Mouse (Mus musculus): Measurements from ENCODE around the gene Gnb1. TPM values are rescaled to one million over a fixed set of nuclear protein-coding genes. Genes with fewer than 3 reads are reported as not detected.

The Gnb1 gene
- polyA plus RNA-seq, 1 experiment from 2014 or later, result 316 TPM

GRCm38 (mm10) chr4:155510981-155511380 lies 19.8 kb downstream of the Gnb1 start:
- peaks cover 13% of the 10 kb centered on the region for H3K4me1 ChIP-seq (ENCODE audit: control insufficient read depth, insufficient read depth, low read length)
- H3K4me3 ChIP-seq (ENCODE audit: low read length), result no peak overlapping the region
- no peaks in the 10 kb centered on the region for H3K36me3 ChIP-seq (ENCODE audit: control insufficient read depth, insufficient read depth)
- no peaks in the 10 kb centered on the region for H3K27me3 ChIP-seq (ENCODE audit: control insufficient read depth, insufficient read depth, low read length)
- 80% methylated on average over 1 of the region's 1 CpGs for WGBS
- H3K9me3 ChIP-seq (replicated peaks; ENCODE audit: control insufficient read depth, low read length), result no peaks in the 10 kb centered on the region
- no peak overlapping the region for H3K9ac ChIP-seq (ENCODE audit: low read length)
- no peak overlapping the region for H3K4me2 ChIP-seq (ENCODE audit: low read depth, low read length)
- H3K27ac ChIP-seq (ENCODE audit: low read length), result no peak overlapping the region
- ATAC-seq (replicated peaks; ENCODE audit: extremely low read depth, insufficient read depth, low FRiP score), result no peak

- Histone ChIP-seq H3K27me3 (ENCODE audit: control insufficient read depth, insufficient read depth, low read length) (no peaks in the 10 kb centered on the region), H3K36me3 (ENCODE audit: control insufficient read depth, insufficient read depth) (no peaks in the 10 kb centered on the region; the same call in 1 of the 2 replicates), H3K4me2 (ENCODE audit: low read depth, low read length) (no peak overlapping the region), H3K4me1 (ENCODE audit: control insufficient read depth, insufficient read depth, low read length) (peaks cover 6% of the 10 kb centered on the region; the same call in 1 of the 2 replicates), H3K9ac (ENCODE audit: low read length) (no peak overlapping the region), H3K4me3 (ENCODE audit: low read length) (no peak overlapping the region), H3K27ac (ENCODE audit: low read length) (no peak overlapping the region), H3K9me3 (replicated peaks; ENCODE audit: control insufficient read depth, low read length) (no peaks in the 10 kb centered on the region)
- no peak for ATAC-seq (replicated peaks; ENCODE audit: extremely low read depth, insufficient read depth, low FRiP score)
- WGBS, result 90% methylated on average over 2 of the region's 2 CpGs
Observed at GRCm38 (mm10) chr4:155514810-155515209, 23.6 kb downstream of the Gnb1 start.

GRCm38 (mm10) chr4:155517948-155518517 lies 26.9 kb downstream of the Gnb1 start:
- Histone ChIP-seq H3K4me2 (ENCODE audit: low read depth, low read length) (no peak overlapping the region), H3K9me3 (replicated peaks; ENCODE audit: control insufficient read depth, low read length) (no peaks in the 10 kb centered on the region), H3K4me3 (ENCODE audit: low read length) (no peak overlapping the region), H3K27ac (ENCODE audit: low read length) (no peak overlapping the region), H3K27me3 (ENCODE audit: control insufficient read depth, insufficient read depth, low read length) (no peaks in the 10 kb centered on the region), H3K9ac (ENCODE audit: low read length) (no peak overlapping the region), H3K36me3 (ENCODE audit: control insufficient read depth, insufficient read depth) (no peaks in the 10 kb centered on the region; the same call in 1 of the 2 replicates), H3K4me1 (ENCODE audit: control insufficient read depth, insufficient read depth, low read length) (no peaks in the 10 kb centered on the region; the same call in 1 of the 2 replicates)
- WGBS, result 79% methylated on average over 7 of the region's 7 CpGs
- no peak for ATAC-seq (replicated peaks; ENCODE audit: extremely low read depth, insufficient read depth, low FRiP score)

GRCm38 (mm10) chr4:155522327-155522726 lies 31.2 kb downstream of the Gnb1 start:
- no peaks in the 10 kb centered on the region for H3K4me1 ChIP-seq (ENCODE audit: control insufficient read depth, insufficient read depth, low read length)
- H3K4me2 ChIP-seq (ENCODE audit: low read depth, low read length), result no peak overlapping the region
- no peaks in the 10 kb centered on the region for H3K27me3 ChIP-seq (ENCODE audit: control insufficient read depth, insufficient read depth, low read length)
- WGBS, result 77% methylated on average over 7 of the region's 7 CpGs
- H3K27ac ChIP-seq (ENCODE audit: low read length), result no peak overlapping the region
- H3K9ac ChIP-seq (ENCODE audit: low read length), result no peak overlapping the region
- ATAC-seq (replicated peaks; ENCODE audit: extremely low read depth, insufficient read depth, low FRiP score), result no peak
- H3K36me3 ChIP-seq (ENCODE audit: control insufficient read depth, insufficient read depth), result no peaks in the 10 kb centered on the region; the same call in 1 of the 2 replicates
- no peaks in the 10 kb centered on the region for H3K9me3 ChIP-seq (replicated peaks; ENCODE audit: control insufficient read depth, low read length)
- H3K4me3 ChIP-seq (ENCODE audit: low read length), result no peak overlapping the region

- peak; percentile 32; the same call in 1 of the 2 replicates for ATAC-seq (replicated peaks; ENCODE audit: extremely low read depth, insufficient read depth, low FRiP score)
- H3K4me2 ChIP-seq (ENCODE audit: low read depth, low read length), result no peak overlapping the region
- no peaks in the 10 kb centered on the region for H3K9me3 ChIP-seq (replicated peaks; ENCODE audit: control insufficient read depth, low read length)
- no peak overlapping the region for H3K9ac ChIP-seq (ENCODE audit: low read length)
- WGBS, result 67% methylated on average over 5 of the region's 5 CpGs
- no peak overlapping the region for H3K27ac ChIP-seq (ENCODE audit: low read length)
- peaks cover 13% of the 10 kb centered on the region; the same call in 1 of the 2 replicates for H3K36me3 ChIP-seq (ENCODE audit: control insufficient read depth, insufficient read depth)
- H3K4me1 ChIP-seq (ENCODE audit: control insufficient read depth, insufficient read depth, low read length), result no peaks in the 10 kb centered on the region
- no peak overlapping the region for H3K4me3 ChIP-seq (ENCODE audit: low read length)
- H3K27me3 ChIP-seq (ENCODE audit: control insufficient read depth, insufficient read depth, low read length), result no peaks in the 10 kb centered on the region
Observed at GRCm38 (mm10) chr4:155525751-155526150, 34.6 kb downstream of the Gnb1 start.

GRCm38 (mm10) chr4:155529294-155529693 lies 38.1 kb downstream of the Gnb1 start:
- ATAC-seq (replicated peaks; ENCODE audit: extremely low read depth, insufficient read depth, low FRiP score), result no peak
- Histone ChIP-seq H3K36me3 (ENCODE audit: control insufficient read depth, insufficient read depth) (peaks cover 18% of the 10 kb centered on the region), H3K4me3 (ENCODE audit: low read length) (no peak overlapping the region), H3K9me3 (replicated peaks; ENCODE audit: control insufficient read depth, low read length) (no peaks in the 10 kb centered on the region), H3K27me3 (ENCODE audit: control insufficient read depth, insufficient read depth, low read length) (no peaks in the 10 kb centered on the region), H3K4me2 (ENCODE audit: low read depth, low read length) (no peak overlapping the region), H3K9ac (ENCODE audit: low read length) (no peak overlapping the region), H3K4me1 (ENCODE audit: control insufficient read depth, insufficient read depth, low read length) (no peaks in the 10 kb centered on the region), H3K27ac (ENCODE audit: low read length) (no peak overlapping the region)
- WGBS, result 74% methylated on average over 3 of the region's 3 CpGs

GRCm38 (mm10) chr4:155549993-155550392 lies 58.8 kb downstream of the Gnb1 start:
- Histone ChIP-seq H3K4me1 (ENCODE audit: control insufficient read depth, insufficient read depth, low read length) (no peaks in the 10 kb centered on the region), H3K27ac (ENCODE audit: low read length) (no peak overlapping the region), H3K4me3 (ENCODE audit: low read length) (no peak overlapping the region), H3K9ac (ENCODE audit: low read length) (no peak overlapping the region), H3K9me3 (replicated peaks; ENCODE audit: control insufficient read depth, low read length) (no peaks in the 10 kb centered on the region), H3K4me2 (ENCODE audit: low read depth, low read length) (no peak overlapping the region), H3K36me3 (ENCODE audit: control insufficient read depth, insufficient read depth) (peaks cover 47% of the 10 kb centered on the region), H3K27me3 (ENCODE audit: control insufficient read depth, insufficient read depth, low read length) (no peaks in the 10 kb centered on the region)
- WGBS, result 93% methylated on average over 7 of the region's 7 CpGs
- ATAC-seq (replicated peaks; ENCODE audit: extremely low read depth, insufficient read depth, low FRiP score), result no peak

- WGBS, result 82% methylated on average over 2 of the region's 2 CpGs
- H3K27ac ChIP-seq (ENCODE audit: low read length), result no peak overlapping the region
- no peak for ATAC-seq (replicated peaks; ENCODE audit: extremely low read depth, insufficient read depth, low FRiP score)
- peaks cover 47% of the 10 kb centered on the region for H3K36me3 ChIP-seq (ENCODE audit: control insufficient read depth, insufficient read depth)
- H3K9me3 ChIP-seq (replicated peaks; ENCODE audit: control insufficient read depth, low read length), result no peaks in the 10 kb centered on the region
- H3K4me3 ChIP-seq (ENCODE audit: low read length), result no peak overlapping the region
- no peak overlapping the region for H3K9ac ChIP-seq (ENCODE audit: low read length)
- no peaks in the 10 kb centered on the region for H3K4me1 ChIP-seq (ENCODE audit: control insufficient read depth, insufficient read depth, low read length)
- no peak overlapping the region for H3K4me2 ChIP-seq (ENCODE audit: low read depth, low read length)
- no peaks in the 10 kb centered on the region for H3K27me3 ChIP-seq (ENCODE audit: control insufficient read depth, insufficient read depth, low read length)
Observed at GRCm38 (mm10) chr4:155550446-155550845, 59.3 kb downstream of the Gnb1 start.

GRCm38 (mm10) chr4:155551073-155551472 lies 59.9 kb downstream of the Gnb1 start:
- WGBS, result 91% methylated on average over 4 of the region's 4 CpGs
- ATAC-seq (replicated peaks; ENCODE audit: extremely low read depth, insufficient read depth, low FRiP score), result no peak
- Histone ChIP-seq H3K9ac (ENCODE audit: low read length) (no peak overlapping the region), H3K36me3 (ENCODE audit: control insufficient read depth, insufficient read depth) (peaks cover 47% of the 10 kb centered on the region), H3K27me3 (ENCODE audit: control insufficient read depth, insufficient read depth, low read length) (no peaks in the 10 kb centered on the region), H3K4me3 (ENCODE audit: low read length) (no peak overlapping the region), H3K4me2 (ENCODE audit: low read depth, low read length) (no peak overlapping the region), H3K9me3 (replicated peaks; ENCODE audit: control insufficient read depth, low read length) (no peaks in the 10 kb centered on the region), H3K4me1 (ENCODE audit: control insufficient read depth, insufficient read depth, low read length) (no peaks in the 10 kb centered on the region), H3K27ac (ENCODE audit: low read length) (no peak overlapping the region)
